Mouse (Mus musculus): ENCODE measurements at regions not wholly inside any gene's neighbourhood (a gene's known extent, or its start where the extent isn't known, plus 50 kb on each side); places are given as distances from the start of the nearest gene placed in this dataset.
A peak's percentile ranks its signal among the peaks of the same experiment; 100 is the strongest.

DNA sequence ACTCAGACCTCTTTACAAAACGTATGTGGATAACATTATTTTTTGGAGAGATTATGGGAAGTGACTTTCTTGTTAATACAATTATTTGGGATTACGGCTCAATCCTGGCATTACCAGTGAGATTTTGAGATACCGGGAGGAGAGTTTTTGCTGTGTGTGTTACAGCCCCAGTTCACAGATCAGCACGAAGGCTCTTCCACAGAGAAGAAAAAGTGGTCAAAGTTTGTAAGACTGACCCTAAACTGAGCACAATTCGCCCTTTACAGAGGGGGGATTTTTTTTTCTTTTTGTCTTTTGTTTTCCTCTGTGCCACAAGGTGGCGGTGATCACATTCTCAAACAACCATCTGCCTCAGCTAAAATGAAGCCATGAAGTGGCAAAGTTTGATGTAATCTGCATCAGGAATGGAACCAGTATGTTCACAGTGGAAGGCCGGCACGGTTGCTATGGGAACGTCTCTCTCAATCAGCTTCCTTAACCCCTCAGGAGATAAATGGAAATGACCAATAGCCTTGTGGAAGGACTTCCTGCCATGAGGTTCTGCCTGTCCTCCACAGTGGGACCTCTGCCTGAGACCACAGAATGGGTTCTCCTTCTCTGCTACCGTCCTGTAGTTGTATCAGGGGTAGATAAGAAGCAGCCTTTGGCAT, 66.6 kb upstream of the Tut7 start:
- Histone ChIP-seq H3K27me3 (no peaks in the 10 kb centered on the region), H3K27ac (replicated peaks) (no peak overlapping the region), H3K36me3 (no peaks in the 10 kb centered on the region), H3K4me2 (replicated peaks) (no peak overlapping the region), H3K4me1 (peaks cover 16% of the 10 kb centered on the region), H3K9me3 (replicated peaks) (no peaks in the 10 kb centered on the region), H3K4me3 (replicated peaks) (no peak overlapping the region), H3K9ac (no peak overlapping the region)
- no peak for ATAC-seq (ENCODE audit: insufficient number of reproducible peaks, low FRiP score, low TSS enrichment, low read depth)
- WGBS = 15% methylated on average over 10 of the region's 10 CpGs

DNA sequence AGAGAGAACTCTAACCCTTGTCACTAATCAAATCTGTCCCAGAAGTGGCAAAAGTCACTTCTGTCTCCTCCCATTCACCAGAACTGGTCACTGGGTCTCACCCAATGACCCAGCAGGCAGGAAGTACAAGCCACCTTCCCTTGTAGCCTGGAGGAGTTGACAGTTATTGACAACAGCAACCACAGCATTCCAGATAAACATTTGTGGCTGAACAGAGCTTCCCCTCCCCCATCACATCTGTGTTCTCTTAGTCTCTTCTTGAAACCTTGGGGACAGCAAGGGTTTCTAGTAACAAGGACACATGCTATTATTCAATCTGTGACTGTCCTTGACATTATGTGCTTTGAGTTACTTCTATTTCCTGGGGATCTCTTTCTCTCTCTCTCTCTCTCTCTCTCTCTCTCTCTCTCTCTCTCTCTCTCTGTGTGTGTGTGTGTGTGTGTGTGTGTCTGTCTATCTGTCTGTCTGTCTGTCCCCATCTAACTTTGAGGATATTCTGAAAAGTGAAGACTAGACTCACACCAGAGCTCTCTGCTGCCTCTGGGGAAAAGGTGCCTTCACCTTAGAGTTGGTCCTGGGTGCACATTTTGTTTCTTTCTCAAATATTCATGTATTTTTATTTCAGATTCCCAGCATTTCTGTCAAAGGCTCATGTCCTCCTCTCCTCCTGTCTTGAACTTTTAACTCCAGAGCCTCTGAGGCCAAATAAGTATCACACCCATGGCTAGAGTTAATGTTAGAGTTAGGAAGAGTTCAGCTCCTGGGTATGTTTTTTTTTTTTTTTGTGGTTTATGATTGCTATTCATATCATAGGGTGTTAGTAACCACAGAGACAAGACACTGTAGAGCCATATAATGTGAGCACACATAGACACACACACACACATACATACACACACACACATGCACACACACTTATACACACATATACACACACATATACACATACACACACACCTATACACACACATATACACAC, 65.4 kb upstream of the Tut7 start:
- H3K9me3 ChIP-seq (replicated peaks) = no peaks in the 10 kb centered on the region
- no peak overlapping the region for H3K9ac ChIP-seq
- peaks cover 16% of the 10 kb centered on the region for H3K4me1 ChIP-seq
- H3K4me3 ChIP-seq (replicated peaks) = no peak overlapping the region
- H3K27me3 ChIP-seq = no peaks in the 10 kb centered on the region
- no peaks in the 10 kb centered on the region for H3K36me3 ChIP-seq
- H3K4me2 ChIP-seq (replicated peaks) = no peak overlapping the region
- H3K27ac ChIP-seq (replicated peaks) = peak overlapping the region; percentile 63
- no peak for ATAC-seq (ENCODE audit: insufficient number of reproducible peaks, low FRiP score, low TSS enrichment, low read depth)

DNA sequence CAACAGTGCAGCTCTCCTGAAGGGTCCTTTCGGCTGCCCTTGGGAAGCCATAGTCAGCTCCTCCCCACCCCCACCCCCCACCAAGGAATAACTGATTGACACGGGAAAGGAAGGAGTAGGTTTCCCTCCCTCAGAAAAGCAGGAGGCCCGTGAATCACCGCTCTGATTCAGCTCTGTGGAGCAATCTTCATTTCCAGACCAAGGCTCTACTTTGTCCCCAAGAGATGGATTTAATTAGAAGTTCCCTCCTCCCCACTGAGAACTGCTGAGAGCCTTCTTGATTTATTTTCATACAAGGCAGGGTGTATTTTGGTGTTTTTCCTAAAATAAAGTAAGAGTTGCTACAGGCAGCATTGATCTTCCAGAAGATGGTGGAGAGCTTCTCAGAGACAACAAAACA, 64.4 kb upstream of the Tut7 start:
- H3K9me3 ChIP-seq (replicated peaks) = no peaks in the 10 kb centered on the region
- no peak for ATAC-seq (ENCODE audit: insufficient number of reproducible peaks, low FRiP score, low TSS enrichment, low read depth)
- no peak overlapping the region for H3K9ac ChIP-seq
- H3K27me3 ChIP-seq = no peaks in the 10 kb centered on the region
- H3K36me3 ChIP-seq = no peaks in the 10 kb centered on the region
- H3K27ac ChIP-seq (replicated peaks) = peak overlapping the region; percentile 63
- peaks cover 17% of the 10 kb centered on the region for H3K4me1 ChIP-seq
- H3K4me3 ChIP-seq (replicated peaks) = no peak overlapping the region
- no peak overlapping the region for H3K4me2 ChIP-seq (replicated peaks)
- WGBS = 49% methylated on average over 4 of the region's 4 CpGs

DNA sequence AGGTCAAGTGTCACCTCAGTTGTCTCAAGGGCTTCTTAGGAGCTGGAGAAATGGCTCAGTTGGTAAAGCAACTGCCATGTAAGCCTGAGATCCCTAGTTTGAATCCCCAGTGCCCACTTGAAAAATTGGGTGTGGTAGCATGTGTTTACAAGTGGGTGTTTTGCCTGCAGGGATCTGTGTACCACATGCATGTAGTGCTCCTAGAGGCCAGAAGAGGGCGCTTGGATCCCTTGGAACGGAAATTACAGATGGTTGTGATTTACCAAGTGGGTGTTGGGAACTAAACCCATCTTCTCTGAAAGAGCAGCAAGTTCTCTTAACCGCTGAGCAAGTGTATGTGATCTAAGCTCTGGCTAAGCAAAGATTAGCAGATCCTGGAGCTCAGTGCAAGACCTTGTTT, 63.6 kb upstream of the Tut7 start:
- no peak overlapping the region for H3K4me3 ChIP-seq (replicated peaks)
- no peak overlapping the region for H3K9ac ChIP-seq
- no peaks in the 10 kb centered on the region for H3K9me3 ChIP-seq (replicated peaks)
- H3K27ac ChIP-seq (replicated peaks) = peak overlapping the region; percentile 63; the same call in 1 of the 2 replicates
- WGBS = 61% methylated on average over 3 of the region's 3 CpGs
- ATAC-seq (ENCODE audit: insufficient number of reproducible peaks, low FRiP score, low TSS enrichment, low read depth) = no peak
- H3K27me3 ChIP-seq = no peaks in the 10 kb centered on the region
- no peaks in the 10 kb centered on the region for H3K36me3 ChIP-seq
- no peak overlapping the region for H3K4me2 ChIP-seq (replicated peaks)
- H3K4me1 ChIP-seq = peaks cover 18% of the 10 kb centered on the region

DNA sequence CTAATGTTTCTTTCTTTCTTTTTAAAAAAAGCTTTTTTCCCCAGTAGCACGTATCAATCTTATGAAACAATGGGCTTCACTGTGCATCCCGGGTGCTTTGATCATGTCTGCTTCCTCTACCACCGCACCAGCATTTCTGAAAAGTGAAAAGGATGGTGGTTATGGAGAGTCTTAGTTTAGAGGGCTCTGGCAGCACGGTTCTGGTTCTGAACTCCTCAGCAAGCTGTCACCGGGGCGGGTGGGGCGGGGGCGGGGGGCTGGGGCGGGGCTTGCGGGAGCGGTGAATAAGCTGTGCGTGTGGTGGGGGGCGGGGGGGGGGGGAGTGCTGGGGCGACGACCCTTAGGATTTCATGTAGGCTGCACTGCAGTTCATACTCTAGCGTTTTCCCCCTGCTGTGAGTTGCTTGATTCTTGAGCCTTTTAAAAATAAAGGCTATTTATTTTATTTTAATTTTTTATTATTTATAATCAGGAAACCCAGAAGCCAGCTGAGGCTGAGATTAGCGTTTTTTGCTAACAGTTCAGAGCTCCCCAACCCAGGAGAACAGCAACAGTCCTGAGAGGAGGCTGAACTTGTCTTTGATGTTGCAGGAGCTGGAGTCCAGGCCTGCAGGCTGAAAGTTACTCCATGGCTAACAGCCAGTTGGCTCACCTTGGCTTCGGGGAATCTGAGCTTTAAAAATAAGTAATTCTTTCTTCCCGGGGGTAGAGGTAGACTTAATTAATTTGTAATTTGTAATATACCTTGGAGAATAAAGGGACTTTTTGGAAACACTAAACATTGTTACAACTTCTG, 59.2 kb upstream of the Tut7 start:
- peak overlapping the region; percentile 1; the same call in 1 of the 2 replicates for H3K4me2 ChIP-seq (replicated peaks)
- H3K9me3 ChIP-seq (replicated peaks) = no peaks in the 10 kb centered on the region
- no peak overlapping the region for H3K9ac ChIP-seq
- peaks cover 24% of the 10 kb centered on the region for H3K4me1 ChIP-seq
- WGBS = 19% methylated on average over 15 of the region's 19 CpGs
- peak overlapping the region; percentile 28 for H3K27ac ChIP-seq (replicated peaks)
- no peak for ATAC-seq (ENCODE audit: insufficient number of reproducible peaks, low FRiP score, low TSS enrichment, low read depth)
- no peak overlapping the region for H3K4me3 ChIP-seq (replicated peaks)
- no peaks in the 10 kb centered on the region for H3K27me3 ChIP-seq
- no peaks in the 10 kb centered on the region for H3K36me3 ChIP-seq

DNA sequence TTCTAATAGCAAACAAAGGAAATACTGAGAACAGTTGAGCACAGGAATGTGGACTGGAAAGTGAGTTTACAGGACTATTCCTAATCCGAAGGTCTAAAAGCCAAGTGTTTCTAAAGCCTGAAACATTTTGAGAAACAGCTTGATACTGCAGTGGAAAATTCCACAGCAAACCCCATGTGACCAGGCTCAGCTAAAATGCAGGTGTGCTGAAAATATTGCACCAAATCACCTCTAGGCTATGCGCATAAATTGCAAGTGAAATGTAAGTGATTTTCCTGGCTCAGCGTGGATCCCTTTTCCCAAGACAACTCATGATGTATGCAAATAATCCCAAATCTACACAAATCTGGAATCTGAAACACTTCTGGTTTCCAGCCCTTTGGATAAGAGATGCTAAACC, 57.1 kb upstream of the Tut7 start:
- 41% methylated on average over 3 of the region's 3 CpGs for WGBS
- no peak overlapping the region for H3K4me3 ChIP-seq (replicated peaks)
- H3K27ac ChIP-seq (replicated peaks) = peak overlapping the region; percentile 44
- H3K27me3 ChIP-seq = no peaks in the 10 kb centered on the region
- H3K36me3 ChIP-seq = no peaks in the 10 kb centered on the region
- H3K4me1 ChIP-seq = peaks cover 34% of the 10 kb centered on the region
- no peaks in the 10 kb centered on the region for H3K9me3 ChIP-seq (replicated peaks)
- no peak overlapping the region for H3K9ac ChIP-seq
- no peak overlapping the region for H3K4me2 ChIP-seq (replicated peaks)
- ATAC-seq (ENCODE audit: insufficient number of reproducible peaks, low FRiP score, low TSS enrichment, low read depth) = no peak

DNA sequence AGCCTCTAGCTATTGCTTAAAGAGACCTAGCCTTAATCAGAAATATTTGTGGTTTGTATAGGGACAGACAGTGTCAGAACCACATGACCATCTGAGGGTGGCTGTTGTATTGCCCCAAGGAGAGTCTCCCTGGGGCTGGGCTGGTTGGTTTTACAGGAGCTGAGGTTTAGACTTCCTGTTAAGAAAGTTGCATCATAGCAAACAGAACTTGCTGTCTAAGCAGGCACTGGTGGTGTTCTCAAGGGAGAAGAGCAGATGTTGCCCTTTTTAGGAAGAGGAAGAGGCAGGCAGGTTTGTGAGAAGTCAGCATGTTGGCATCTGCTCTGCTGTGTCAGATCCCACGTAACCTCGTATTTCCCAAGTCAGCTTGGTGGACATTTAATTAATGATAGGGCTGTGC, 52.7 kb upstream of the Tut7 start:
- Histone ChIP-seq H3K9ac (no peak overlapping the region), H3K27ac (replicated peaks) (peak overlapping the region; percentile 48; the same call in 1 of the 2 replicates), H3K27me3 (no peaks in the 10 kb centered on the region), H3K9me3 (replicated peaks) (no peaks in the 10 kb centered on the region), H3K4me1 (peaks cover 34% of the 10 kb centered on the region), H3K4me2 (replicated peaks) (no peak overlapping the region), H3K4me3 (replicated peaks) (no peak overlapping the region), H3K36me3 (no peaks in the 10 kb centered on the region)
- no peak for ATAC-seq (ENCODE audit: insufficient number of reproducible peaks, low FRiP score, low TSS enrichment, low read depth)
- 17% methylated on average over 2 of the region's 2 CpGs for WGBS

DNA sequence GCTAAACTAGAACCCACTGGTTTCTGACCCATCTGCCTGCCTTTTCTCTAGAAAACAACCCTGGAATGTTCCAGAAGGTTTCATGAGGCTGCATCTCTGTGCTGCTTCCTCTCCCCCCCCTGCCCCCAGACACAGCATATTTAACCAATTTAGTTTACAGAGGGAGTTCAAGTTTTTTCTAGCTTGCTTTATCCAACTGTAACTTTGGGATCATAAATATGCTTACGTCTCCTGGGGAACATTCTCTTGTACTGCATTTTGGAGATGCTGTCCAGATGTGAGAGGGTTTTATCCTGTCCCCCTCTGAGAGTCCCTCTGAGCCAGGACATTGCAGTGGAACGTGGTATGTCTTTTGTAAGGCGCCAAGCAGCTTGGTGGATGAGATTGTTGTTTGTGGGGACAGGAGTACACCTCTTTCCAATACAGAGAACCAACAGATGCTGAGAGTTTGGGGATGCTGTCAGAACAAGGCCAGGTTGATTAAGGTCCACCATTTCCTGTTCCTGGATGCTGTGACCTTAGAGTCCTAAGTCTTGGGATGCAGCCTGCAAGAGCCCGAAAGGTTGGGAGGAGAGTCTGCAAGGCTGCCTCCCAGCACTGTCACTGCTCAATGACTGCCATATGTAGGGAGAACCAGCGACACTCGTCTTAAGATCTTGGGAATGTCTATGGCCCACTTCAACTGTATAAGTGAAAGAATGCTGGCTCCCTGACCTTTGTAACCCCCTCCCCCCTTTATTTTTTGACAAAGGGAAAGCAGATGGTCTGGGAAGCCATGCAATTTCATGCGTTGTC, 51.4 kb upstream of the Tut7 start:
- H3K4me1 ChIP-seq = peaks cover 25% of the 10 kb centered on the region
- H3K4me2 ChIP-seq (replicated peaks) = no peak overlapping the region
- no peak overlapping the region for H3K9ac ChIP-seq
- 37% methylated on average over 7 of the region's 7 CpGs for WGBS
- H3K27ac ChIP-seq (replicated peaks) = peak overlapping the region; percentile 79
- no peaks in the 10 kb centered on the region for H3K9me3 ChIP-seq (replicated peaks)
- no peak overlapping the region for H3K4me3 ChIP-seq (replicated peaks)
- H3K27me3 ChIP-seq = no peaks in the 10 kb centered on the region
- H3K36me3 ChIP-seq = no peaks in the 10 kb centered on the region
- ATAC-seq (ENCODE audit: insufficient number of reproducible peaks, low FRiP score, low TSS enrichment, low read depth) = peak; percentile 67
